Mouse (Mus musculus) adrenal gland, adult 2 months (tissue): ENCODE results near the gene Vmn1r222. TPM values are rescaled to one million over a fixed set of nuclear protein-coding genes. Genes with fewer than 3 reads are reported as not detected.
"Not testable (repeated sequence)": the region's sequence is repeated elsewhere in the genome, so short reads cannot be mapped to it uniquely, and the experiment has no call there.

ENCODE experiments used
- DNase-seq: peaks from one replicate; pipeline ENCODE4 v3.0.0; 2021
- long read RNA-seq: library from polyadenylated mRNA; stranded (forward); transcript quantifications from one replicate; pipeline ENCODE4 v2.0.0, GENCODE M21; 2021
- polyA plus RNA-seq: library from polyadenylated mRNA; depleted of rRNA; stranded (reverse); fragments of >200 nt; gene quantifications from 2 replicates; pipeline ENCODE4 v1.2.3, GENCODE M21; 2012; rRNA removed
- total RNA-seq, 2 experiments: library from RNA; stranded (reverse); gene quantifications; 2 replicates each; pipeline ENCODE4 v1.2.3; 2021

The Vmn1r222 gene
- total RNA-seq = not detected
- not detected in 2 replicates for polyA plus RNA-seq
- long read RNA-seq = 0 reads

- not testable (repeated sequence) for DNase-seq
These were observed at the start of gene Vmn1r222 for GRCm38 (mm10) chr13:23235847-23236246. Vmn1r222 (minus strand) TSS chr13:23235947.

GRCm38 (mm10) chr13:23285191-23285920 lies 49.6 kb upstream of the Vmn1r222 start:
- no peak for DNase-seq

GRCm38 (mm10) chr13:23279992-23280391 lies 44.2 kb upstream of the Vmn1r222 start:
- no peak for DNase-seq

- DNase-seq = no peak
These were observed 43.8 kb upstream of the Vmn1r222 start for GRCm38 (mm10) chr13:23279576-23279975.

- no peak for DNase-seq
These were observed 34.8 kb upstream of the Vmn1r222 start for GRCm38 (mm10) chr13:23270321-23271101.

GRCm38 (mm10) chr13:23269681-23270080 lies 33.9 kb upstream of the Vmn1r222 start:
- no peak for DNase-seq

- DNase-seq = not testable (repeated sequence)
These were observed 33.4 kb upstream of the Vmn1r222 start for GRCm38 (mm10) chr13:23269127-23269526.

- not testable (repeated sequence) for DNase-seq
These were observed 32.9 kb upstream of the Vmn1r222 start for GRCm38 (mm10) chr13:23268606-23269005.

GRCm38 (mm10) chr13:23258546-23259048 lies 22.9 kb upstream of the Vmn1r222 start:
- DNase-seq = no peak

- not testable (repeated sequence) for DNase-seq
These were observed 11.1 kb upstream of the Vmn1r222 start, which contains the start of gene Vmn1r223 for GRCm38 (mm10) chr13:23246834-23247233. Vmn1r223 (plus strand) TSS chr13:23247134.

- DNase-seq = not testable (repeated sequence)
These were observed 21.9 kb downstream of the Vmn1r222 start, which contains the start of gene Vmn1r221 for GRCm38 (mm10) chr13:23213827-23214226. Vmn1r221 (plus strand) TSS chr13:23214127.

- DNase-seq = not testable (repeated sequence)
These were observed 31.9 kb downstream of the Vmn1r222 start for GRCm38 (mm10) chr13:23203885-23204284.

- no peak for DNase-seq
These were observed 47.9 kb downstream of the Vmn1r222 start, which contains the start of gene Vmn1r220 for GRCm38 (mm10) chr13:23187875-23188274. Vmn1r220 (minus strand) TSS chr13:23187975.

Other genes starting within 250 kb of the Vmn1r222 start
- gene Vmn1r213, start 228.3 kb downstream of the Vmn1r222 start, total RNA-seq = not detected
- gene Vmn1r213, start 228.3 kb downstream of the Vmn1r222 start, polyA plus RNA-seq = not detected in 2 replicates
- gene Vmn1r214, start 205.5 kb downstream of the Vmn1r222 start, total RNA-seq = not detected
- gene Vmn1r214, start 205.5 kb downstream of the Vmn1r222 start, polyA plus RNA-seq = not detected in 2 replicates
- not detected for gene Vmn1r215, start 167.9 kb downstream of the Vmn1r222 start, total RNA-seq
- not detected in 2 replicates for gene Vmn1r215, start 167.9 kb downstream of the Vmn1r222 start, polyA plus RNA-seq
- gene Vmn1r217, start 117.7 kb downstream of the Vmn1r222 start, total RNA-seq = not detected
- not detected in 2 replicates for gene Vmn1r217, start 117.7 kb downstream of the Vmn1r222 start, polyA plus RNA-seq
- gene Vmn1r218, start 102.8 kb downstream of the Vmn1r222 start, total RNA-seq = not detected
- not detected in 2 replicates for gene Vmn1r218, start 102.8 kb downstream of the Vmn1r222 start, polyA plus RNA-seq
- not detected for gene Vmn1r219, start 76.6 kb downstream of the Vmn1r222 start, total RNA-seq
- gene Vmn1r219, start 76.6 kb downstream of the Vmn1r222 start, polyA plus RNA-seq = not detected in 2 replicates
- gene Vmn1r220, start 48.0 kb downstream of the Vmn1r222 start, total RNA-seq = not detected
- not detected in 2 replicates for gene Vmn1r220, start 48.0 kb downstream of the Vmn1r222 start, polyA plus RNA-seq
- not detected for gene Vmn1r221, start 21.8 kb downstream of the Vmn1r222 start, total RNA-seq
- not detected in 2 replicates for gene Vmn1r221, start 21.8 kb downstream of the Vmn1r222 start, polyA plus RNA-seq
- not detected for gene Vmn1r223, start 11.2 kb upstream of the Vmn1r222 start, total RNA-seq
- gene Vmn1r223, start 11.2 kb upstream of the Vmn1r222 start, polyA plus RNA-seq = not detected in 2 replicates
- gene Zfp322a, start 133.3 kb upstream of the Vmn1r222 start, total RNA-seq = 10 to 100 TPM; 16.3 to 20.7 TPM
- gene Zfp322a, start 133.3 kb upstream of the Vmn1r222 start, polyA plus RNA-seq = 0.40 and 0.53 TPM in 2 replicates
- 1 to 10 TPM; 7.0 to 8.5 TPM for gene Abt1, start 187.9 kb upstream of the Vmn1r222 start, total RNA-seq
- 1.1 TPM in 2 replicates for gene Abt1, start 187.9 kb upstream of the Vmn1r222 start, polyA plus RNA-seq
- gene Btn1a1, start 230.0 kb upstream of the Vmn1r222 start, total RNA-seq = not detected
- gene Btn1a1, start 230.0 kb upstream of the Vmn1r222 start, polyA plus RNA-seq = not detected in 2 replicates